Mouse (Mus musculus): Measurements from ENCODE around the gene Rapgef4. TPM values are rescaled to one million over a fixed set of nuclear protein-coding genes. Genes with fewer than 3 reads are reported as not detected.

Gene Rapgef4
- polyA plus RNA-seq, 1 experiment = 9.2 TPM

DNA sequence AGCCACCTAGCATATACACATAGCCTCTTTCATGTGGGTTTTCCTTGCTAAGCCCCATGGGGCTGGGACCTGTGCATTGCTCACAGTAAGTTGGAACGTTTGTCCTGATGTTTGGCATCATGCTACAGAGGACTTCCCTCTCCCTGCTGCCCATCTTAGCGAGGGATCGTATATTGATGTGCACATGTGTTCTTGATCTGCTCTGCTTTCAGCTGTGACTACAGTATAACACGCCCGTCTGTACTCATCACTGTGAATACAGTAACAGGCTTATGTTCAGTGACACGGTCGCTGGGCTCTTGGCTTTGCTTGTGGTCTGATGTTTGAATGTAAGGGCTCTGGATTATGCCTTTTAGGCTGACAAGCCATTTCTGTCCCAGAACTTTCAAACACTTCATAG, 324.7 kb downstream of the Rapgef4 start:
- TF ChIP-seq POLR2A (IDR thresholded peaks at IDR 0.05; ENCODE audit: control insufficient read depth, extremely low read depth, insufficient read depth, low read length, poor library complexity) = no peak
- TF ChIP-seq CTCF (IDR thresholded peaks at IDR 0.05; ENCODE audit: borderline replicate concordance, control insufficient read depth, extremely low read depth, insufficient read depth, low read length, poor library complexity) = no peak
- 97% methylated on average over 7 of the region's 7 CpGs for WGBS
- Histone ChIP-seq H3K27me3 (ENCODE audit: control insufficient read depth, insufficient read depth, low read length) (no peaks in the 10 kb centered on the region), H3K4me1 (replicated peaks; ENCODE audit: control insufficient read depth, insufficient read depth, low read length) (no peaks in the 10 kb centered on the region), H3K27ac (ENCODE audit: control insufficient read depth, insufficient read depth, low read length) (no peak overlapping the region), H3K36me3 (ENCODE audit: control insufficient read depth, insufficient read depth, low read length) (no peaks in the 10 kb centered on the region), H3K4me3 (ENCODE audit: control insufficient read depth, insufficient read depth, low read length) (no peak overlapping the region)
- DNase-seq = no peak

Other genes starting within 250 kb of the Rapgef4 start
- gene Itga6, start 235.6 kb upstream of the Rapgef4 start, polyA plus RNA-seq (2012; rRNA removed) = 38.2 and 38.8 TPM in 2 replicates
- 43.7 and 50.6 TPM in 2 replicates for gene Pdk1, start 108.0 kb upstream of the Rapgef4 start, polyA plus RNA-seq (2012; rRNA removed)

Measured in thymus, adult 2 months (tissue).